Mouse (Mus musculus) intestine, embryonic 16.5 days (tissue): ENCODE data around the gene Neto2. TPM values are rescaled to one million over a fixed set of nuclear protein-coding genes. Genes with fewer than 3 reads are reported as not detected.
A peak's percentile ranks its signal among the peaks of the same experiment; 100 is the strongest.

Experiments used
- ATAC-seq: fragments of 200-750 bp; cut with Nextera tagmentation; 2 replicates; pipeline ENCODE4 v1.8.0; 2017; ENCODE audit warnings: moderate TSS enrichment, moderate library complexity
- H3K27ac ChIP-seq: fragments of 300-500 bp; sonication (generic); 2 replicates; pipeline ENCODE4 v1.5.1; 2014; ENCODE audit warnings: mild to moderate bottlenecking, low read length
- H3K27me3 ChIP-seq: fragments of 300-500 bp; sonication (generic); replicated peaks from 2 replicates; pipeline ENCODE4 v1.6.1; 2014; ENCODE audit warnings: low read length, control low read depth, mixed read lengths; ENCODE audit not compliant: control insufficient read depth, insufficient read depth
- H3K36me3 ChIP-seq: fragments of 300-500 bp; sonication (generic); 2 replicates; pipeline ENCODE4 v1.6.1; 2014; ENCODE audit warnings: low read length, control low read depth; ENCODE audit not compliant: control insufficient read depth, insufficient read depth
- H3K4me1 ChIP-seq: fragments of 300-500 bp; sonication (generic); 2 replicates; pipeline ENCODE4 v1.6.1; 2014; ENCODE audit warnings: low read length, control low read depth, mixed read lengths; ENCODE audit not compliant: control insufficient read depth, insufficient read depth
- H3K4me2 ChIP-seq: fragments of 300-500 bp; sonication (generic); 2 replicates; pipeline ENCODE4 v1.6.1; 2014; ENCODE audit warnings: low read depth, low read length, control low read depth
- H3K4me3 ChIP-seq: fragments of 300-500 bp; sonication (generic); 2 replicates; pipeline ENCODE4 v1.5.1; 2014; ENCODE audit warnings: mild to moderate bottlenecking, low read length
- H3K9ac ChIP-seq: fragments of 300-500 bp; sonication (generic); 2 replicates; pipeline ENCODE4 v1.6.1; 2014; ENCODE audit warnings: low read depth, low read length
- H3K9me3 ChIP-seq: fragments of 300-500 bp; sonication (generic); 2 replicates; pipeline ENCODE4 v1.6.1; 2016; ENCODE audit warnings: low read length, control low read depth; ENCODE audit not compliant: control insufficient read depth
- WGBS: fragments of 180-500 bp; shearing (Covaris S2); extraction: QIAGEN DNeasy Blood & Tissue Kit; methylation state at CpG from one replicate; pipeline ENCODE4 v1.1.7; 2014; 5-methylcytosine and 5-hydroxymethylcytosine counted together
- polyA plus RNA-seq: library from polyadenylated mRNA; unstranded; fragments of >200 nt; fragmentation: Nextera tagmentation; extraction: Ambion mirVana; gene quantifications from 2 replicates; pipeline ENCODE4 v1.2.1, GENCODE M21; 2015

The Neto2 gene
- polyA plus RNA-seq, 1 experiment from 2014 or later = 3.6 TPM

- Histone ChIP-seq H3K27me3 (no peaks in the 10 kb centered on the region), H3K4me1 (no peaks in the 10 kb centered on the region), H3K9ac (no peak overlapping the region), H3K9me3 (no peaks in the 10 kb centered on the region), H3K36me3 (no peaks in the 10 kb centered on the region), H3K4me2 (no peak overlapping the region), H3K27ac (no peak overlapping the region), H3K4me3 (no peak overlapping the region)
- WGBS = 77% methylated on average over 1 of the region's 1 CpGs
- ATAC-seq = no peak
These were observed 93.8 kb downstream of the Neto2 start for GRCm38 (mm10) chr8:85606974-85607373.

GRCm38 (mm10) chr8:85606561-85606960 lies 94.2 kb downstream of the Neto2 start:
- Histone ChIP-seq H3K9ac (no peak overlapping the region), H3K4me2 (no peak overlapping the region), H3K4me3 (no peak overlapping the region), H3K27me3 (no peaks in the 10 kb centered on the region), H3K27ac (no peak overlapping the region), H3K9me3 (no peaks in the 10 kb centered on the region), H3K4me1 (no peaks in the 10 kb centered on the region), H3K36me3 (no peaks in the 10 kb centered on the region)
- 92% methylated on average over 3 of the region's 3 CpGs for WGBS
- no peak for ATAC-seq

GRCm38 (mm10) chr8:85604201-85604600 lies 96.5 kb downstream of the Neto2 start:
- no peaks in the 10 kb centered on the region for H3K4me1 ChIP-seq
- ATAC-seq = no peak
- H3K27ac ChIP-seq = no peak overlapping the region
- no peak overlapping the region for H3K4me3 ChIP-seq
- 74% methylated on average over 4 of the region's 4 CpGs for WGBS
- H3K27me3 ChIP-seq = no peaks in the 10 kb centered on the region
- H3K36me3 ChIP-seq = no peaks in the 10 kb centered on the region
- H3K4me2 ChIP-seq = no peak overlapping the region
- H3K9ac ChIP-seq = no peak overlapping the region
- no peaks in the 10 kb centered on the region for H3K9me3 ChIP-seq

- 40% methylated on average over 8 of the region's 8 CpGs for WGBS
- Histone ChIP-seq H3K36me3 (no peaks in the 10 kb centered on the region), H3K27me3 (no peaks in the 10 kb centered on the region), H3K27ac (no peak overlapping the region), H3K4me2 (no peak overlapping the region), H3K9ac (no peak overlapping the region), H3K9me3 (no peaks in the 10 kb centered on the region), H3K4me1 (no peaks in the 10 kb centered on the region), H3K4me3 (no peak overlapping the region)
- ATAC-seq = no peak
These were observed 97.4 kb downstream of the Neto2 start for GRCm38 (mm10) chr8:85603203-85603895.

GRCm38 (mm10) chr8:85602737-85603136 lies 98.0 kb downstream of the Neto2 start:
- no peaks in the 10 kb centered on the region for H3K27me3 ChIP-seq
- H3K4me2 ChIP-seq = no peak overlapping the region
- no peaks in the 10 kb centered on the region for H3K4me1 ChIP-seq
- H3K36me3 ChIP-seq = no peaks in the 10 kb centered on the region
- ATAC-seq = no peak
- H3K9ac ChIP-seq = no peak overlapping the region
- no peak overlapping the region for H3K4me3 ChIP-seq
- no peak overlapping the region for H3K27ac ChIP-seq
- WGBS = 78% methylated on average over 4 of the region's 4 CpGs
- H3K9me3 ChIP-seq = no peaks in the 10 kb centered on the region

- WGBS = 77% methylated on average over 8 of the region's 8 CpGs
These were observed 99.0 kb downstream of the Neto2 start for GRCm38 (mm10) chr8:85601741-85602140.

GRCm38 (mm10) chr8:85597413-85598191 lies 103.1 kb downstream of the Neto2 start:
- Histone ChIP-seq H3K9ac (no peak overlapping the region), H3K4me2 (no peak overlapping the region), H3K27ac (no peak overlapping the region), H3K4me3 (no peak overlapping the region), H3K36me3 (no peaks in the 10 kb centered on the region), H3K9me3 (no peaks in the 10 kb centered on the region), H3K27me3 (no peaks in the 10 kb centered on the region), H3K4me1 (no peaks in the 10 kb centered on the region)
- peak; percentile 66; the same call in 1 of the 2 replicates for ATAC-seq
- 48% methylated on average over 8 of the region's 8 CpGs for WGBS

More at GRCm38 (mm10) chr8:85601741-85602140, 99.0 kb downstream of the Neto2 start:
- Histone ChIP-seq H3K4me3 (no peak overlapping the region), H3K27me3 (no peaks in the 10 kb centered on the region), H3K4me2 (no peak overlapping the region), H3K9me3 (no peaks in the 10 kb centered on the region), H3K4me1 (no peaks in the 10 kb centered on the region), H3K9ac (no peak overlapping the region), H3K36me3 (no peaks in the 10 kb centered on the region), H3K27ac (no peak overlapping the region)
- no peak for ATAC-seq

GRCm38 (mm10) chr8:85595391-85595790 lies 105.3 kb downstream of the Neto2 start:
- Histone ChIP-seq H3K36me3 (no peaks in the 10 kb centered on the region), H3K4me3 (no peak overlapping the region), H3K27ac (no peak overlapping the region), H3K4me2 (no peak overlapping the region; the same call in 1 of the 2 replicates), H3K9me3 (no peaks in the 10 kb centered on the region), H3K4me1 (no peaks in the 10 kb centered on the region), H3K27me3 (no peaks in the 10 kb centered on the region), H3K9ac (no peak overlapping the region)
- WGBS = 15% methylated on average over 6 of the region's 6 CpGs
- peak; percentile 70; the same call in 1 of the 2 replicates for ATAC-seq

- no peak overlapping the region for H3K9ac ChIP-seq
- H3K27ac ChIP-seq = no peak overlapping the region
- no peaks in the 10 kb centered on the region for H3K9me3 ChIP-seq
- no peaks in the 10 kb centered on the region for H3K27me3 ChIP-seq
- H3K4me2 ChIP-seq = no peak overlapping the region
- no peak overlapping the region for H3K4me3 ChIP-seq
- ATAC-seq = no peak
- no peaks in the 10 kb centered on the region for H3K4me1 ChIP-seq
- H3K36me3 ChIP-seq = no peaks in the 10 kb centered on the region
- WGBS = 37% methylated on average over 3 of the region's 3 CpGs
These were observed 105.7 kb downstream of the Neto2 start for GRCm38 (mm10) chr8:85594983-85595382.
